8 mouse cellular contexts compared by ENCODE assay signal in genomic region chr4:139330605-139331004, GRCm38 (mm10). TPM values are rescaled to one million over a fixed set of nuclear protein-coding genes. Genes with fewer than 3 reads are reported as not detected.
DNase-seq lines count a peak whose midpoint lies in the region; ATAC-seq lines count a peak whose summit lies in the region.

No protein-coding gene starts in this region.

- no peaks in the 10 kb centered on the region for H3K36me3 ChIP-seq in liver, embryonic 11.5 days (ENCODE audit: control insufficient read depth, insufficient read depth, low read length)

- intact Hi-C loops in gastrocnemius, postnatal 14 days (cut with DNase I; ENCODE audit: low total_unique reads), result loop anchor here (10.0 kb wide), 1 partner anchor 246 kb away; no protein-coding TSS in a partner anchor

- ATAC-seq in liver, embryonic 11.5 days (replicated peaks; ENCODE audit: low FRiP score), result peak; percentile 83

- H3K27ac ChIP-seq in liver, embryonic 11.5 days (ENCODE audit: low read depth, low read length), result no peak overlapping the region

- peaks cover 4% of the 10 kb centered on the region for H3K4me1 ChIP-seq in liver, embryonic 11.5 days (replicated peaks; ENCODE audit: control insufficient read depth, insufficient read depth, low read length)

- H3K9me3 ChIP-seq in liver, embryonic 11.5 days (ENCODE audit: control insufficient read depth, low read length), result no peaks in the 10 kb centered on the region

- DNase-seq in right cerebral cortex, postnatal 4 days, result peak; percentile 31
- DNase-seq in right cerebral cortex, adult 2 months (ENCODE audit: low spot score in 2 of 2), result no peak
- peak; percentile 97 for DNase-seq in c-Kit-positive CD71-positive TER-119-positive erythroid progenitor cells, embryonic 14.5 days (ENCODE audit: low spot score)
- DNase-seq in gastrocnemius, postnatal 14 days, result peak; percentile 70
- peak; percentile 66 for DNase-seq in hindlimb bud, embryonic 11.5 days (ENCODE audit: extremely low spot score, low read depth, low spot score)
- peak; percentile 78 for DNase-seq in liver, embryonic 11.5 days (ENCODE audit: low spot score)
- DNase-seq in natural killer cell, adult 2 months (ENCODE audit: low spot score in 2 of 2), result peak; percentile 79 to 84
- peak; percentile 94 for DNase-seq in thymus, postnatal 0 days (ENCODE audit: low spot score)

- no peaks in the 10 kb centered on the region for H3K27me3 ChIP-seq in liver, embryonic 11.5 days (replicated peaks; ENCODE audit: control insufficient read depth, insufficient read depth, low read length)

- peak overlapping the region; percentile 69 for H3K4me2 ChIP-seq in liver, embryonic 11.5 days

- peak overlapping the region; percentile 64 for H3K9ac ChIP-seq in liver, embryonic 11.5 days (ENCODE audit: low read depth, low read length)

- 8% methylated on average over 10 of the region's 10 CpGs for WGBS in liver, embryonic 11.5 days

- peak overlapping the region; percentile 42 for H3K4me3 ChIP-seq in liver, embryonic 11.5 days (ENCODE audit: low read depth, low read length)

RNA-seq across cellular contexts. Expression of gene Akr7a5, which starts 20.1 kb away (rescaled TPM):
- 10 to 100 TPM; 34.2 to 37.4 TPM for total RNA-seq in gastrocnemius, postnatal 14 days (2021)
- polyA plus RNA-seq in liver, embryonic 11.5 days (2014; fragmentation: Nextera tagmentation; extraction: Ambion mirVana), result 68.4 and 72.7 TPM in 2 replicates
- 68.9 and 75.5 TPM in 2 replicates for polyA plus RNA-seq in thymus, postnatal 0 days (2015; fragmentation: Nextera tagmentation; extraction: Ambion mirVana)

RNA-seq across cellular contexts. Expression of gene Pqlc2, which starts 20.1 kb away (rescaled TPM):
- 1 to 10 TPM; 6.0 to 6.4 TPM for total RNA-seq in gastrocnemius, postnatal 14 days (2021)
- polyA plus RNA-seq in liver, embryonic 11.5 days (2014; fragmentation: Nextera tagmentation; extraction: Ambion mirVana), result 13.8 and 15.5 TPM in 2 replicates
- 13.5 and 14.5 TPM in 2 replicates for polyA plus RNA-seq in thymus, postnatal 0 days (2015; fragmentation: Nextera tagmentation; extraction: Ambion mirVana)

RNA-seq across cellular contexts. Expression of gene Mrto4, which starts 21.8 kb away (rescaled TPM):
- 10 to 100 TPM; 32.3 to 43.5 TPM for total RNA-seq in gastrocnemius, postnatal 14 days (2021)
- polyA plus RNA-seq in liver, embryonic 11.5 days (2014; fragmentation: Nextera tagmentation; extraction: Ambion mirVana), result 241 and 259 TPM in 2 replicates
- 115 and 116 TPM in 2 replicates for polyA plus RNA-seq in thymus, postnatal 0 days (2015; fragmentation: Nextera tagmentation; extraction: Ambion mirVana)

RNA-seq across cellular contexts. Expression of gene Emc1, which starts 21.8 kb away (rescaled TPM):
- 10 to 100 TPM; 24.9 to 26.7 TPM for total RNA-seq in gastrocnemius, postnatal 14 days (2021)
- polyA plus RNA-seq in liver, embryonic 11.5 days (2014; fragmentation: Nextera tagmentation; extraction: Ambion mirVana), result 32.9 and 34.0 TPM in 2 replicates
- 16.8 and 17.8 TPM in 2 replicates for polyA plus RNA-seq in thymus, postnatal 0 days (2015; fragmentation: Nextera tagmentation; extraction: Ambion mirVana)

RNA-seq across cellular contexts. Expression of gene Ubr4, which starts 21.8 kb away (rescaled TPM):
- total RNA-seq in gastrocnemius, postnatal 14 days (2021), result 10 to 100 TPM; 71.7 to 73.6 TPM
- 79.0 and 86.9 TPM in 2 replicates for polyA plus RNA-seq in liver, embryonic 11.5 days (2014; fragmentation: Nextera tagmentation; extraction: Ambion mirVana)
- polyA plus RNA-seq in thymus, postnatal 0 days (2015; fragmentation: Nextera tagmentation; extraction: Ambion mirVana), result 44.9 and 50.7 TPM in 2 replicates

Comparison
In these comparisons a context has a peak if more than half of its experiments do, and no peak if none do; other contexts are left out.
1. DNase-seq: peak in right cerebral cortex, postnatal 4 days (single experiment), c-Kit-positive CD71-positive TER-119-positive erythroid progenitor cells, embryonic 14.5 days (single experiment), gastrocnemius, postnatal 14 days (single experiment), hindlimb bud, embryonic 11.5 days (single experiment), liver, embryonic 11.5 days (single experiment), natural killer cell, adult 2 months (2 of 2) and thymus, postnatal 0 days (single experiment); none in right cerebral cortex, adult 2 months (0 of 2).